Mouse (Mus musculus) layer of hippocampus, postnatal 14 days (tissue): ENCODE measurements around the gene Gusb. TPM values are rescaled to one million over a fixed set of nuclear protein-coding genes. Genes with fewer than 3 reads are reported as not detected.
"Not testable (repeated sequence)": the region's sequence is repeated elsewhere in the genome, so short reads cannot be mapped to it uniquely, and the experiment has no call there.

ENCODE experiments used
- DNase-seq, 2 experiments: peaks; one replicate each; pipeline ENCODE4 v3.0.0; 2021 to 2022; ENCODE audit warnings: low spot score in 2 of 2, mixed read lengths in 1 of 2
- long read RNA-seq, 2 experiments: library from polyadenylated mRNA; stranded (forward); transcript quantifications; one replicate each; pipeline ENCODE4 v2.0.0; 2021
- total RNA-seq, 2 experiments: library from RNA; stranded (reverse); gene quantifications; 2 replicates each; pipeline ENCODE4 v1.2.3; 2021

Gene Gusb
- total RNA-seq, result 10 to 100 TPM; 13.1 to 13.7 TPM
- long read RNA-seq, experiment 1, transcript Gusb-201 (12 exons, 2,687 nt), result major isoform, 9 of 12 reads
- long read RNA-seq, experiment 1, partial matches to known transcripts, result 1 of 12 reads
- long read RNA-seq, experiment 1, other reads (novel, unspliced or antisense), result 0 of 12 reads
- long read RNA-seq, experiment 2, transcript Gusb-203 (4 exons, 2,038 nt), result minor isoform, 7 of 24 reads
- long read RNA-seq, experiment 2, transcript Gusb-201 (12 exons, 2,687 nt), result major isoform, 8 of 24 reads
- long read RNA-seq, experiment 2, partial matches to known transcripts, result 3 of 24 reads
- long read RNA-seq, experiment 2, other reads (novel, unspliced or antisense), result 4 of 24 reads

DNA sequence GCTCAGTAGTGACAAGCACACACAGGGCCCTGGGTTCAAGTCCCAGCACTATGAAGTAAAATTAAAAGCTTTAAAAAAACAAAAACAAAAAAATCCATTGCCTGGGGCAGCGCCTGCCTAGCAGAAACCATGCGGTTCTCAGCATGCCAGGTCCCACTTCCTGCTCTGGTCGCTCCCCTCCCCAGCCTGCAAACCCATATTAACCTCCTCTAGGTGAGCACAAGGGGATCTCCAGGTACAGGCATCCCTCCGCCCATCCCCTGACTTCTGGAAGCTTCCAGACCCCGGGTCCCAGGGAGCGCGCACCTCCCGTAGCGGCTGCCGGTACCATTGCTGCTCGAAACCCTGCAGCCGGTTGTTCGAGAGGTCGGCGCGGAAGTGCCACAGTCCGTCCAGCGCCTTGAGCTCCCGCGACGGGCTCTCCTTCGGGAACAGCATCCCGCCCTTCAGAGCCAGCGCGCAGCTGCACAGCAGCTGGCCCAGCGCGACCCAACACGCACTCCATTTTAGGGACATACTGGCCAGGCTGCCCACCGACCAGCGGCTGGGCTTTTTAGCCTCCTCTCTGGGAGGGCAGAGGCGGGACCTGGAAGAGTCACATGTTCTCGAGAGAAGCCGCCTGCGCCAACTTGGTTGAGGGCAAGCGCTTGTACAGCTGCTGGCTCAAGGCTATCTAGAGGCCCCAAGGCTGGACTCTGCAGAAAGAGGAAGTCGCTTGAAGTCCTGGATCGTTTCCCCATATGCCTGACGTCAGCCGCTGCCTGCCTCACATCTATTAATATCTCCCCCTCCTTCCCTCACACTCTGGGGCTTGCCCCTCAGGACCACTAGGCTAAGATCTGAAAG lies at the start of gene Gusb:
TSS of gene Gusb (minus strand) at position 749 of the 846 bp plus-strand sequence.
- DNase-seq, result peak; percentile 54 to 72

GRCm38 (mm10) chr5:130052510-130052909 lies 49.7 kb upstream of the Gusb start:
- no peak for DNase-seq

GRCm38 (mm10) chr5:130051073-130051860 lies 48.4 kb upstream of the Gusb start:
- DNase-seq, result no peak

DNA sequence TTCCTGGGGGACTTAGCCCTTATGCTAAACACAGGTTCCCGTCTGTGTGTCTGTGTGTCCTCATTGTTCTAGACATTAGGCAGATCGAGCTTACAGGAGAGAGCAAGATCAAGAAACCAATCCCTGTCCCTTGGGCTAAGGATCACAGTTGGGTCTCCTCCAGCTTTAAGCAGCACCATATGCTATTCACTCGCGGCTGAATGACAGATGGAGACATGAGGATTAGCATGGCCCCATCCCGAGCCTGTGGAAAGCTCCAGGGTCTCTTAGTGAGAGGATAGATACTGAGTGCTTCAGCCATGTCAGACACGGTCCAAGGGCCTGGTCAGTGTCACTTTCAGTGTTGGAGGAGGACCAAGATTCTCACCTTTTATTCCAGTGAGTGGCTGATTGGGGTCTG lies 47.6 kb upstream of the Gusb start:
- no peak for DNase-seq

DNA sequence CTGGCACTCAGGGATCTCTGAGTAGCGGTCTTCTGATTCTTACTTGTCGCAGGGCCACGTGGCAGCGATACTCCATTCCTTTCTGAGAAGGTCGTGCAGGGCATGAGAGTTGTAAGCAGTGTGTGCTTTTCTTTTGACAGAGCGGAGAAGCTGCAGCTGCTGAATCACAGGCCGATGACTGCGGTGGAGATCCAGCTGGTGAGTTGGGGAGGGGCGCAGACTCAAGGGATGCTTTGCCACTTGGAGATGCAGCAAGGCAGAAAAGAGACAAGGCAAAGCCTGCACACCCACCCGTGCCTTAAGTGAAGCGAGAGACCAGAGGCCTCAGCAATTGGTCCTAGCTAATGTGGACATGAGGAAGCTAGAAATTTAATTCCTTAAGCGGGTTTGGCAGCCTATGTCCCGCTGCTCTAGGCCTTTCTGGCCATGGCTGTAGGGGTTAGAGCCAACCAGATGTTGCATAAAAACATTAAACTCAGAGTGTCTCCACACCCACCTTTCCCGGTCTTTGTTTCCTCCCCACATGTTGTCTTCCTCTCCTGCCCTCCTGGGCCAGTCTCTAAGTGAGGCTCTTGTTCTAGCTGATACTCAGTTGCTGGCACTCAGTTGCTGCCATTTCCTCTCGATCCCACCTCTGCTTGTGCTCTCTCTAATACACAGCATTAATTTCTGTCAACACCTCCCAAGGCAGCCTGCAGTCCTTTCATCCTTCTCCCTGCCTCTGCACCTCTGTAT lies 46.1 kb upstream of the Gusb start:
- no peak for DNase-seq

GRCm38 (mm10) chr5:130047013-130047412 lies 44.2 kb upstream of the Gusb start:
- no peak for DNase-seq

GRCm38 (mm10) chr5:130046589-130046988 lies 43.7 kb upstream of the Gusb start:
- no peak for DNase-seq

- DNase-seq, result no peak
Observed at GRCm38 (mm10) chr5:130046100-130046499, 43.3 kb upstream of the Gusb start.

DNA sequence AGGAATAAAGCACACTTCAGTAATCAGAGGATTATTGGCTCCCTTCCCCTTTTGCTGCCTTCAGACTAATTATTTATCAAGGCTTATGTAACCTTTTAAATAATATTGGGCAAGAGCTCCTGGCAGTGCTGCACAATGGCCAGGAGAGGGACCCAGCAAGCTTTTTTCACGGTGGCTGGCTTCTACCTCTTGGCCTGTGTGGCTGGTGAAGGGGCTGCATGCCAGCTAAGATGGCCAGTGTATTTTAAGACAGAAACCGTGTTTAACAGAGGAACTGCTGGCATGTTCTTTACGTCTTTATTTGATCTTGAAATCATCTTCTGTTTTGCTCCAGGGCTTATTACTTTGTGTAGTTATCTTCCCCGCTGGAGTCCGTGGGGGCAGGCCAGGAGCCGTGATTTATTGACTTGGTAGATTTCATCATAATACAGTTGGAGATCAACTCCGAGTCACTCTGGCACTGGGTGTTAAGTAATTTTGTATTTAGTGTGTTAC lies 41.4 kb upstream of the Gusb start:
- peak in 1 of 2 experiments; percentile 67 for DNase-seq

DNA sequence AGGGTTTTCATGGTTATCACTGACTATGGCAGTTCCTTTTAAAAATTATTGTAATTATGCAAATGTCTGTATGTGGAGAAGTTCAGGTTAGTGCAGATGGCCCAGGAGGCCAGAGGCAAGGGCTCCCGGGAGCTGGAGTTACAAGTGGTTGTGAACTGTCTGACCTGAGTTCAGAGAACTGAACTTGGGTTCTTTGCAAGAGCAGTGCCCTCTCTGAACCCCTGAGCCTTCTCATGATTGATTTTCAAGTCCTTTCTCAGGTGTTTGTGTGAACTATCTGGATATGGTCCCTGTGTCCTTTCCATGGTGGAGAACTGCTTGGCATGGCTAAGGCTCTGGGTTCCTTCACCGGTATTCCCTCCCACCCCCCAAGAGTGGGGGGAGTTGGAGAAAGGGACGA lies 40.9 kb upstream of the Gusb start:
- DNase-seq, result no peak

- DNase-seq, result no peak
Observed at GRCm38 (mm10) chr5:130041262-130041661, 38.4 kb upstream of the Gusb start.

GRCm38 (mm10) chr5:130040797-130041196 lies 37.9 kb upstream of the Gusb start:
- no peak for DNase-seq

DNA sequence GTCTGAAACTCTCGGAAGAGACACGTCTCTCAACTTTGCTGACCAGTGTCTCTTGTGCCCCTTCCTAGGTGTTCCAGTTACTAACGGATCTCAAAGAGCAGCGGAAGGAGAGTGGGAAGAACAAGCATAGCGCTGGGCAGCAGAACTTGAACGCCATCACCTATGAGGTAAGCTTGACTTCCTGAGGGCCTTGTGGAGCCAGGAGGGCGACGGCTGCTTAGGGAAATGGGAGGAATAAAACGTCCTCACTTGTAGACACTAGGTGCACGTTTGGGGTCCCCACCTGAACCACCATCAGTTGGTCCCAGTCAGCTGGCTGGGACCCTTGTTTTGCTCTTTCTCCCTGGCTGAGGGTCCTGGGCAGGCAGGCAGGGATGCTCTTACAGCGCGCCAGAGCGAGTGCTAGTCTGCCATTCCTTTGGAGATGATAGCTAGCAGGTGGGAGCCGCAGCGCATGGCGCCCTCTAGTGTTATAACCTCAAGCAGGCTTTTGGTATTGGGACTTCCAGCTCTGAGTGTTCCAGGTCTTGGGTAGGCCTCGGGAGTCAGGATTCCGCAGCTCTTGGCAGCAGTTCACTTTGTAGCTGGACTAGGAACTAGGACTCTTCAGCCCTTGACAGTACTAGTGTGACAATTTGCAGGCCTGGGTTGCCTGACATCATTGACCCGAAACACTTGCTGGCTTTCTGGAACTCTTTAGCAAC lies 35.1 kb upstream of the Gusb start:
- DNase-seq, result peak; percentile 43 to 64

- not testable (repeated sequence) for DNase-seq
Observed at GRCm38 (mm10) chr5:130036300-130036699, 33.5 kb upstream of the Gusb start.

DNA sequence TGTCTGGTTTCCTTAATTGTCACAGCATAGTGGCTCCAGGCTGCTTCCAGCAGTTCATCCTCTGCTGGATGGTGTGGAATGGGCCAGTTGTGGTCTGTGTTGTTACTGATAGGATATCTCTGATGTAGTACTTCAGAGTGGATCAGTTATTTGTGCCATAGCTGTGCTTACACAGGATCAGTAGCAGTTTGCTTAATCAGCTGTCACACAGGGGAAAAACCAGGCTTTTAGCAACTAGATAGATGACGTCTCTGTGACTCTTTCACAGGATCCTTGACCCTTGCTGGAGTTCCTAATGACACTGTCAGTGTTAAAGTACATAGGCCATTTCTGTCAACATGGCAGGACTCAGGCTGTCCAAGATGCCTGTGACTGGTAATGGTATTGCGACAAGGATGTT lies 31.0 kb upstream of the Gusb start:
- DNase-seq, result no peak

DNA sequence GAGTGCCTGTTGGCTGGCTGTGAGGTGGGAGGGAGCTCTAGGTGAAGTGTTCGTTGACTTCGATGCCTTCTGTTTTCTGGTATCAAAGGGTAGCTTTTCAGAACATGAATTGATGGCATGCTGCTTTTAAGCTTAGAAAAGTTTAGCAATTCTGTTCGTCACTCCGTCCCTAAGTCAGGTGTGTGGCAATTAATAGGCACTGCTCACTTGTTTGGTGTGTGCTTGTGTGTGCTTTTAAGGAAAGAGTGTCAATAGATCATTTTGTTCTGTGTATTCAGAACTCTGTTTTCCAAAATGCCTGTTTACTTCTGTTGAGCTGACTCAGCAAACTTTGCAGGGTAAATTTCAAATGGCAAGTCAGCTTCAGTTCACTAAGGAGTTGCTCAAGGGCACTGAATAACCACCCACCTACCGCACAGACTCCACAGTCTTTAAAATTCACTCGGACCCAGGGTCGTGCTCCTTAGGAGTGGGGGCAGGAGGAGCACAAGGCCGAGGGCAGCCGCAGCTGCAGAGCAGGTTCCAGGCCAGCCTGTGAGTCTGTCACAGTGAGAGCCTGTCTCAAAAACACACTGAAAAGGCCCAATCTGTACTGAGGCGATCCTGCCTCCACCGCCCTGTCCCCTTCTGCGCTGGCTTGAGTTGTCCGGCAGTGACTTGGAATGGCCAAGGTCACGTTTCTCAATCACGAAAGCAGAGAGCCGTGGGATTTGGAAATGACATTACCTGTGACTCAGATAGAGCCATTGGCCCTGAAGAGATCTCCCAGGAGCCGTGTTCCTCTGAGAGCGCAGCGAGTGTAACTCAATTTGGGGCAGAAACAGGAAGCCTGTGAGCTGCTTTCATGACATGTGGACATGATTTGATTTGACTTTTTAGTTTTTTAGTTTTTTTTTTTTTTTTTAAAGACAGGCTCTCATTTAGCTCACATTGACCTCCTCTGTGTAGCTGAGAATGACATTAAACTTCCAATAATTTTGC lies 28.9 kb upstream of the Gusb start:
- no peak for DNase-seq

GRCm38 (mm10) chr5:130029142-130029897 lies 26.5 kb upstream of the Gusb start, which contains the start of the genes Asl and Crcp:
TSS of gene Asl (minus strand) at chr5:130029247.
TSS of gene Crcp (plus strand) at chr5:130029290.
- peak; percentile 82 to 89 for DNase-seq

GRCm38 (mm10) chr5:130027696-130028095 lies 24.8 kb upstream of the Gusb start:
- no peak for DNase-seq
